8 mouse cellular contexts compared by ENCODE assay signal in genomic region chr10:5921771-5922170, GRCm38 (mm10). TPM values are rescaled to one million over a fixed set of nuclear protein-coding genes. Genes with fewer than 3 reads are reported as not detected.
A peak's percentile ranks its signal among the peaks of the same experiment; 100 is the strongest.
DNase-seq lines count a peak whose midpoint lies in the region; ATAC-seq and TF ChIP-seq lines count a peak whose summit lies in the region.

No protein-coding gene starts in this region.

- WGBS in heart, embryonic 12.5 days, result under 1% methylated on average over 31 of the region's 31 CpGs
- WGBS in limb, embryonic 13.5 days, result under 1% methylated on average over 21 of the region's 31 CpGs

- DNase-seq in heart, adult 11 months, result no peak
- DNase-seq in right cerebral cortex, postnatal 4 days, result peak; percentile 42
- no peak for DNase-seq in ovary, postnatal 14 days (ENCODE audit: low spot score)
- no peak for DNase-seq in adrenal gland, adult 18-20 months (ENCODE audit: low spot score in 2 of 2)

- no peaks in the 10 kb centered on the region for H3K9me3 ChIP-seq in heart, embryonic 12.5 days (replicated peaks)
- H3K9me3 ChIP-seq in ES-Bruce4 (replicated peaks; ENCODE audit: control insufficient read depth, insufficient read depth, low read length, poor library complexity, severe bottlenecking), result no peaks in the 10 kb centered on the region
- H3K9me3 ChIP-seq in limb, embryonic 13.5 days, result no peaks in the 10 kb centered on the region

- H3K36me3 ChIP-seq in heart, embryonic 12.5 days, result no peaks in the 10 kb centered on the region
- H3K36me3 ChIP-seq in ES-Bruce4 (ENCODE audit: control insufficient read depth, insufficient read depth, low read length, poor library complexity, severe bottlenecking), result no peaks in the 10 kb centered on the region
- H3K36me3 ChIP-seq in limb, embryonic 13.5 days, result no peaks in the 10 kb centered on the region

- peaks cover 16% of the 10 kb centered on the region for H3K4me1 ChIP-seq in heart, embryonic 12.5 days (replicated peaks)
- H3K4me1 ChIP-seq in ES-Bruce4 (ENCODE audit: control insufficient read depth, insufficient read depth, low read length), result no peaks in the 10 kb centered on the region
- no peaks in the 10 kb centered on the region for H3K4me1 ChIP-seq in embryonic fibroblast, embryonic 13.5 days (ENCODE audit: control insufficient read depth, insufficient read depth, low read length)
- H3K4me1 ChIP-seq in limb, embryonic 13.5 days, result peaks cover 11% of the 10 kb centered on the region

- H3K27ac ChIP-seq in heart, embryonic 12.5 days (ENCODE audit: poor library complexity, severe bottlenecking), result no peak overlapping the region
- H3K27ac ChIP-seq in ES-Bruce4 (ENCODE audit: insufficient read depth, low read length), result no peak overlapping the region
- no peak overlapping the region for H3K27ac ChIP-seq in embryonic fibroblast, embryonic 13.5 days (ENCODE audit: insufficient read depth, low read length)
- no peak overlapping the region for H3K27ac ChIP-seq in limb, embryonic 13.5 days

- no peak for TF ChIP-seq POLR2A in ES-Bruce4 (IDR thresholded peaks at IDR 0.05; ENCODE audit: insufficient read depth, low read length)
- TF ChIP-seq POLR2A in embryonic fibroblast, embryonic 13.5 days (IDR thresholded peaks at IDR 0.05; ENCODE audit: low read depth, low read length), result no peak

- peak overlapping the region; percentile 76 for H3K9ac ChIP-seq in heart, embryonic 12.5 days
- H3K9ac ChIP-seq in ES-Bruce4 (ENCODE audit: low read depth, poor library complexity, severe bottlenecking), result peak overlapping the region; percentile 62
- peak overlapping the region; percentile 64 for H3K9ac ChIP-seq in limb, embryonic 13.5 days

- no peak for TF ChIP-seq EP300 in ES-Bruce4 (IDR thresholded peaks at IDR 0.05; ENCODE audit: insufficient read depth, low read depth, low read length)

- ATAC-seq in heart, embryonic 12.5 days (ENCODE audit: insufficient number of reproducible peaks, low FRiP score), result peak; percentile 22; the same call in 1 of the 2 replicates
- peak; percentile 7; the same call in 1 of the 2 replicates for ATAC-seq in limb, embryonic 13.5 days (ENCODE audit: low FRiP score, low read depth)

- H3K27me3 ChIP-seq in heart, embryonic 12.5 days (replicated peaks), result peaks cover 9% of the 10 kb centered on the region
- peaks cover 4% of the 10 kb centered on the region for H3K27me3 ChIP-seq in ES-Bruce4 (ENCODE audit: control insufficient read depth, insufficient read depth, low read length, poor library complexity, severe bottlenecking)
- peaks cover 47% of the 10 kb centered on the region for H3K27me3 ChIP-seq in limb, embryonic 13.5 days

- H3K4me3 ChIP-seq in heart, embryonic 12.5 days, result peak overlapping the region; percentile 78
- peak overlapping the region; percentile 85 for H3K4me3 ChIP-seq in ES-Bruce4 (ENCODE audit: low read depth, low read length)
- H3K4me3 ChIP-seq in embryonic fibroblast, embryonic 13.5 days (ENCODE audit: insufficient read depth, low read length), result peak overlapping the region; percentile 72
- H3K4me3 ChIP-seq in limb, embryonic 13.5 days, result peak overlapping the region; percentile 62

- H3K4me2 ChIP-seq in heart, embryonic 12.5 days, result peak overlapping the region; percentile 100
- H3K4me2 ChIP-seq in limb, embryonic 13.5 days (replicated peaks), result peak overlapping the region; percentile 99

- TF ChIP-seq CTCF in ES-Bruce4 (IDR thresholded peaks at IDR 0.05; ENCODE audit: low read depth, low read length), result no peak
- no peak for TF ChIP-seq CTCF in embryonic fibroblast, embryonic 13.5 days (IDR thresholded peaks at IDR 0.05; ENCODE audit: borderline replicate concordance, insufficient read depth, low read length)

RNA-seq across cellular contexts. Expression of gene Rgs17, which starts 0.4 kb away (rescaled TPM):
- 0.80 and 1.3 TPM in 2 replicates for polyA plus RNA-seq in heart, embryonic 12.5 days (2016; fragmentation: Nextera tagmentation; extraction: Ambion mirVana)
- 8.4 and 9.4 TPM in 2 replicates for polyA plus RNA-seq in ES-Bruce4 (2011; ENCODE audit: insufficient read depth, insufficient read length, low read depth, missing spikeins)
- 14.6 and 19.9 TPM in 2 replicates for polyA plus RNA-seq in embryonic fibroblast, embryonic 13.5 days (2011; ENCODE audit: insufficient read length, low read depth, missing spikeins)
- 0.79 and 0.86 TPM in 2 replicates for polyA plus RNA-seq in limb, embryonic 13.5 days (2015; fragmentation: Nextera tagmentation; extraction: Ambion mirVana)
- total RNA-seq in adrenal gland, adult 18-20 months (2021), result 1 to 10 TPM; 1.0 to 1.3 TPM
